Mouse (Mus musculus) thymus, postnatal 4 days (tissue): ENCODE results near the gene 2310057J18Rik.
"Not testable (repeated sequence)": the region's sequence is repeated elsewhere in the genome, so short reads cannot be mapped to it uniquely, and the experiment has no call there.

Experiments
- DNase-seq: peaks from one replicate; pipeline ENCODE4 v3.0.0; 2021

The 2310057J18Rik gene

DNA sequence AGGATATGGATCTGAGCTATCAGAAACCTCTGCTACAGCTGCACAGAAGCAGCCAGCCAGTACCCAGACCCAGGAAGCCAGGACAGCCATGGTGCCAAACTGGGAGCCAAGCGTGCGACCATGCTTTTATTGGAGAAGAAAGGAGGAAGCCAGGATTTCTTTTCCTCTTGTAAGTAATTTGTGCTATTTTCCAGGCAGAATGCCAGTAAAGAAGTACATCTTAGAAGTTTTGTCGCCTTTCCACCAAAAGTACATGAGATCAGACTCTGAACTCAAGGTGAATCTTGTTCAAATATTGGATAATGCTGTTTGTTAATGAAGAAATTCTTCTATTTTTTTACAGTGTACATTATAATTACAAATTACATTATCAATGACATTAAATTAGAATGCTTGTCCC lies at the start of gene 2310057J18Rik:
2310057J18Rik (minus strand) TSS at position 101 of the 400 bp plus-strand sequence.
- DNase-seq = no peak

DNA sequence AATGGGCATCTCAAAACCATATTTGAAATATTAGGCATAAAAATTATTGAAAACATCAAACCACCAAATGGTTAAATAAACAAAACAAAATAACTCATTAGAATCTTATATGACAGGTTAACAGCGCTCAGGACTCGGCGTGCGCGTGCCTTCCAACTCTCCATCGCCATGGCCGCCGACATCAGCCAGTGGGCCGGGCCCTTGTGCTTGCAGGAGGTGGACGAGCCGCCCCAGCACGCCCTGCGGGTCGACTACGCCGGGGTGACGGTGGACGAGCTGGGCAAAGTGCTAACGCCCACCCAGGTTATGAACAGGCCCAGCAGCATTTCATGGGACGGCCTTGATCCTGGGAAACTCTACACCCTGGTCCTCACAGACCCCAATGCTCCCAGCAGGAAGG lies 43.9 kb upstream of the 2310057J18Rik start:
- not testable (repeated sequence) for DNase-seq

DNA sequence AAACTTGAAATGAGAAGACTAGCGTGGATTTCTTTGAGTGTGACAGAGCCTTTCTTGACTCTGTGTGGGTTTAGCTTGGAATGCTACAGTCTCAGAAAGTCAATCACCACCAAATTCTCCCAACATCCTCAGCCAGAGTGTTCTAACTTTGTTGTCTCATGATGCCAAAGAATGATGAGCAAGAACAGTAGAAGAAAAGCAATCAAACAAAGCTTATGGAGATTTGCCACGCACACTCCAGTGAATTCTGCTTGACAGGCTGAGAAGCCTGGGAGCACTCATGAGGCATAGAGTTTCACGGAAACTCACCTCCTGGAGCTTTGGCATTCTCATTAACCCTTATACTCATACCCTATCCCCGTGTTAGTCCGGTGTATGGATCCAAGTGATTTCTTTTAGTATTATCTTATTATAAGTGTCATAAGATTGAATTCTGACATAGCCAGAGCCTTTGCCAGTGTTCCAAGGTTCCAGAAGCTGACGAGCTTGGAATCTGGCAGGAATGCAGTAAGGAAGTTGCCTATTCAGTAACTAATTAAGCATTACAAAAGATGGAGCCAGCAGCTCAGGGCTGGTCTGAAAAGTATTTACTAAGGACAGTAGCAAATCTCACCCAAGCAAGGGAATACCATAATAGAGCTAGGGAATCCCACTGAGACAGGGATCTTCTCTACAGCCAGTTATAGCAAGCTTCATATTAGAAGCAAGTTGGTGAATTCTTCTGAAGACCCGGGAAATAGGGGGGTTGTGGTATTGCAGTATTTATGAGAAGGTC lies 33.6 kb upstream of the 2310057J18Rik start:
- no peak for DNase-seq

- no peak for DNase-seq
Observed at GRCm38 (mm10) chr10:28997776-28998175, 11.7 kb upstream of the 2310057J18Rik start.

DNA sequence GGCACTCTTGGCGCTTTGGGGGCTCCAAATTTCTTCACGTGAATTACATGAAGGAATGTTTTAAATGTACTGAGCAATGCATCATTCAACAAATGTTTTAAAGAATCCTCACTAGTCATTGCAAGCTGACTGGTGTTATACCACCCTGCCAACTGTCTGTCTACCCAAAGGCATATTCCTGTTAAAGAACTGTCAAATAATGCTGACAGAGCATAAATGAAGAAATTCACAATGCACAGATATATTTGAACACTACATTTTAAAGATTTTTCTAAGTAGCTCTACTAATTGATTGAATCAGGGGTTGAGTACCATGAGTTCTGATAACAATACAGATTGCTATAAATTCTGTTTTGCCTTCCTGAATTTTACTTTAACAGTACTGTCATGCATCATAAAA lies 2.9 kb upstream of the 2310057J18Rik start:
- DNase-seq = no peak

GRCm38 (mm10) chr10:28968189-28968588 lies 17.9 kb downstream of the 2310057J18Rik start:
- no peak for DNase-seq

DNA sequence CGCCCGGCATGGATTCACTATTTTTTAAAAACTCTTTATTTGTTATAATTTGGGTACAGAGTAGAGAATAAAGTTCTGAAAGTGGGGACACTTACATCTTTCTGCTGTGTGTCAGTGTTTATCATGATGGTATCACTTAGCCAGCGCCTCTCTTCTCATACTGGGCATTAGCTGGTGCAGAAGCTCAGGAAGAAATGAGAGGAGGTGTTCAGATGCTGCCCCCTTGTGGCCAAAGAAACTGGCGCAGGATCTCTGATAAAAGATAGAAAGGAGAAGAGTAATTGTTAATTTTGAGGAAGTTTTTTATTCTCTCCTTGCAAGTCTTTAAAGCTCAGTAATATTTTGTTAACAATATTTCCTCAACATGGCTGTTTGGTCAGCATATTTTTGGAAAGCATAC lies 31.0 kb downstream of the 2310057J18Rik start:
- peak; percentile 81 for DNase-seq

DNA sequence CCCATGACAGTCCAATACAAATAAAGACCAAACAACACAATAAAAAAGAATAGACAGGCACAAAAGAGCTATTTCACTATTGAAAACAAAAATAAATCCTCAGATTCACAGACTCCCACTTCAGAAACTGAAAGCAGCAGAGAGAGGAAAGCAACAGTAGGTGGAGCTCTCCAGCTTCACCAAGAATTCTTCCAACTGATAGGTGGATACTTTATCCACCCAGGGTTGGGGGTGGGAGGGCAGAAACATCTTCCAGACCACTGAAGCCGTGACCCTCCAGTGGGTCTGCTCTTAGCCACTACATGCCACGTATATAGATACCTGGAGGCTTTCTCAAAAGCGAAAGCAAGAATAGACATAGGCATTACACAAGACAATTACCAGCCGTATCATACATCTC lies 31.6 kb downstream of the 2310057J18Rik start:
- no peak for DNase-seq
